In the genomic region with DNA sequence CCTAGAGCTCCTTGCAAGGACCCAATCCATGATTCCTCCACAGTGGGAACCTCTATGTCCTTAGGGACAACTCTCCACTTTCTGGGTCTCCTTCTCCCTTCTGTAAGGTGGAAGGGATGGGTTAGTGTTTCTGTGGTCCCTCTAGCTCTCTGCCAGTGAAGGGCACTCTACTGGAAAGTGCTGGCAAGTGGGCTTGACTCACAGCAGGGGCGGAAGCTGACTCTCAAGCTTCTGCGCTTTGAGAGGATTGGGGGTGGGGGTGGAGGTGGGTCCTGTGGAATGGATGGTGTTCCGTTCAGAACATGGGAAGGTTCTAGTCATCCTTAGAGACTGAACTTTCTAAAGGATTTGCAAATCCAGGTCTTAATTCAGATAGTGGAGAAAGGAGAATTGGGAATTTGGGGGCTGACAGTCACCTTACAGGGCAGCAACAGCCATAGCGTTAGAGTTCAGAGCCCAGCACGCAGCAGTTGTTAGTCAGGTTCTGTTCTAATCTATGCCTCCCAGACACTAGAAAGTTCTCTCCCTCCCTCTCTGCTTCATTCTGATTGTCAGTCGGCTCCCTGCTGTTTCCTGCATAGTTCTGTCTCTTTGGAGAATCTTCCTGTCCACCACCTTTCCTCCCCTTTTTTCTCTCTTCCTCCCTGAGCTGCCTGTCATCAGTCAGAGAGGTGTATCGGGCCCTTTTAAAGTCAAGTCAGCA, we compare ENCODE assay signal across 15 mouse cellular contexts. TPM values are rescaled to one million over a fixed set of nuclear protein-coding genes. Genes with fewer than 3 reads are reported as not detected.
DNase-seq lines count a peak whose midpoint lies in the region; ATAC-seq and TF ChIP-seq lines count a peak whose summit lies in the region.
"Had no signal": no experiment of that assay in that cellular context is flagged by ENCODE, and none has a peak within 500 bp of the region (broad histone marks: within the 10 kb centered on the region; RNA-seq: fewer than 3 reads in every experiment).

No protein-coding gene starts in this region.

- no peak for TF ChIP-seq CTCF in forebrain, postnatal 0 days (IDR thresholded peaks at IDR 0.05; ENCODE audit: low read depth)

- H3K27me3 ChIP-seq in midbrain, embryonic 11.5 days (ENCODE audit: control insufficient read depth, insufficient read depth, low read length) = no peaks in the 10 kb centered on the region
- no peaks in the 10 kb centered on the region for H3K27me3 ChIP-seq in midbrain, embryonic 15.5 days (replicated peaks)
- no peaks in the 10 kb centered on the region for H3K27me3 ChIP-seq in liver, embryonic 16.5 days (ENCODE audit: control insufficient read depth, insufficient read depth, low read depth, low read length)
- no peaks in the 10 kb centered on the region for H3K27me3 ChIP-seq in forebrain, postnatal 0 days (ENCODE audit: insufficient read depth, low read length)
- H3K27me3 ChIP-seq in intestine, embryonic 16.5 days (replicated peaks; ENCODE audit: control insufficient read depth, insufficient read depth, low read length) = no peaks in the 10 kb centered on the region
- H3K27me3 ChIP-seq: embryonic facial prominence, embryonic 12.5 days; hindbrain, embryonic 13.5 days; intestine, embryonic 15.5 days; Patski had no signal

- H3K9me3 ChIP-seq in midbrain, embryonic 11.5 days (ENCODE audit: control insufficient read depth, low read length) = no peaks in the 10 kb centered on the region
- no peaks in the 10 kb centered on the region for H3K9me3 ChIP-seq in midbrain, embryonic 15.5 days
- H3K9me3 ChIP-seq in liver, embryonic 16.5 days (replicated peaks; ENCODE audit: control insufficient read depth, low read length) = no peaks in the 10 kb centered on the region
- H3K9me3 ChIP-seq in forebrain, postnatal 0 days (ENCODE audit: low read length) = no peaks in the 10 kb centered on the region
- no peaks in the 10 kb centered on the region for H3K9me3 ChIP-seq in intestine, embryonic 16.5 days (ENCODE audit: control insufficient read depth, low read length)
- H3K9me3 ChIP-seq: embryonic facial prominence, embryonic 12.5 days; hindbrain, embryonic 13.5 days; intestine, embryonic 15.5 days had no signal

- DNase-seq in cerebellum, postnatal 14 days = peak; percentile 25 to 57
- no peak for DNase-seq in cerebellum, adult 9-10 months
- peak; percentile 45 for DNase-seq in midbrain, embryonic 11.5 days (ENCODE audit: low spot score, missing footprints)
- no peak for DNase-seq in forebrain, postnatal 0 days
- DNase-seq: cerebellum, adult 9-11 months; lung, postnatal 4 days; retina, postnatal 1 day had no signal

- no peak overlapping the region for H3K4me3 ChIP-seq in midbrain, embryonic 11.5 days (ENCODE audit: low read depth, low read length)
- H3K4me3 ChIP-seq in midbrain, embryonic 15.5 days = no peak overlapping the region
- no peak overlapping the region for H3K4me3 ChIP-seq in liver, embryonic 16.5 days (ENCODE audit: low read depth, low read length)
- H3K4me3 ChIP-seq in forebrain, postnatal 0 days (ENCODE audit: low read depth, low read length) = no peak overlapping the region
- H3K4me3 ChIP-seq in intestine, embryonic 16.5 days (ENCODE audit: low read length) = no peak overlapping the region
- H3K4me3 ChIP-seq: embryonic facial prominence, embryonic 12.5 days; hindbrain, embryonic 13.5 days; intestine, embryonic 15.5 days had no signal

- no peaks in the 10 kb centered on the region for H3K36me3 ChIP-seq in midbrain, embryonic 11.5 days (ENCODE audit: control insufficient read depth, insufficient read depth, low read length)
- H3K36me3 ChIP-seq in midbrain, embryonic 15.5 days (replicated peaks) = peaks cover 13% of the 10 kb centered on the region; the same call in 1 of the 2 replicates
- no peaks in the 10 kb centered on the region for H3K36me3 ChIP-seq in liver, embryonic 16.5 days (ENCODE audit: control insufficient read depth, insufficient read depth)
- peaks cover 31% of the 10 kb centered on the region for H3K36me3 ChIP-seq in forebrain, postnatal 0 days (ENCODE audit: insufficient read depth)
- no peaks in the 10 kb centered on the region for H3K36me3 ChIP-seq in intestine, embryonic 16.5 days (ENCODE audit: control insufficient read depth, insufficient read depth, low read length)
- H3K36me3 ChIP-seq: embryonic facial prominence, embryonic 12.5 days; intestine, embryonic 15.5 days had no signal

- H3K27ac ChIP-seq in midbrain, embryonic 11.5 days (ENCODE audit: low read depth, low read length) = no peak overlapping the region
- no peak overlapping the region for H3K27ac ChIP-seq in midbrain, embryonic 15.5 days
- H3K27ac ChIP-seq in liver, embryonic 16.5 days (ENCODE audit: low read length) = peak overlapping the region; percentile 64
- H3K27ac ChIP-seq in forebrain, postnatal 0 days (ENCODE audit: low read depth, low read length) = no peak overlapping the region
- no peak overlapping the region for H3K27ac ChIP-seq in intestine, embryonic 16.5 days (ENCODE audit: low read length)
- H3K27ac ChIP-seq: embryonic facial prominence, embryonic 12.5 days; hindbrain, embryonic 13.5 days; intestine, embryonic 15.5 days had no signal

- no peaks in the 10 kb centered on the region for H3K4me1 ChIP-seq in midbrain, embryonic 11.5 days (ENCODE audit: control insufficient read depth, insufficient read depth, low read length)
- no peaks in the 10 kb centered on the region for H3K4me1 ChIP-seq in midbrain, embryonic 15.5 days
- H3K4me1 ChIP-seq in liver, embryonic 16.5 days (ENCODE audit: control insufficient read depth, low read depth, low read length) = peaks cover 26% of the 10 kb centered on the region
- H3K4me1 ChIP-seq in forebrain, postnatal 0 days (ENCODE audit: insufficient read depth) = no peaks in the 10 kb centered on the region
- no peaks in the 10 kb centered on the region for H3K4me1 ChIP-seq in intestine, embryonic 16.5 days (ENCODE audit: control insufficient read depth, insufficient read depth, low read length)
- H3K4me1 ChIP-seq: embryonic facial prominence, embryonic 12.5 days; intestine, embryonic 15.5 days had no signal

- ATAC-seq in midbrain, embryonic 11.5 days (ENCODE audit: low FRiP score) = no peak
- no peak for ATAC-seq in midbrain, embryonic 15.5 days (replicated peaks)
- peak; percentile 80 for ATAC-seq in erythroblast, adult 5-6 weeks (replicated peaks; ENCODE audit: low FRiP score, poor library complexity, severe bottlenecking)
- ATAC-seq in liver, embryonic 16.5 days (ENCODE audit: low read depth) = peak; percentile 90
- no peak for ATAC-seq in forebrain, postnatal 0 days
- no peak for ATAC-seq in intestine, embryonic 16.5 days
- ATAC-seq: intestine, embryonic 15.5 days; Patski had no signal

- H3K9ac ChIP-seq in midbrain, embryonic 11.5 days (ENCODE audit: low read length) = no peak overlapping the region
- no peak overlapping the region for H3K9ac ChIP-seq in midbrain, embryonic 15.5 days
- peak overlapping the region; percentile 32 for H3K9ac ChIP-seq in liver, embryonic 16.5 days (ENCODE audit: low read depth, low read length)
- H3K9ac ChIP-seq in forebrain, postnatal 0 days = no peak overlapping the region
- H3K9ac ChIP-seq in intestine, embryonic 16.5 days (ENCODE audit: low read depth, low read length) = no peak overlapping the region
- H3K9ac ChIP-seq: embryonic facial prominence, embryonic 12.5 days; hindbrain, embryonic 13.5 days; intestine, embryonic 15.5 days had no signal

- WGBS in midbrain, embryonic 11.5 days = 63% methylated on average over 7 of the region's 7 CpGs
- WGBS in midbrain, embryonic 15.5 days = 65% methylated on average over 7 of the region's 7 CpGs
- 29% methylated on average over 7 of the region's 7 CpGs for WGBS in liver, embryonic 16.5 days (ENCODE audit: insufficient replicate concordance)
- 68% methylated on average over 7 of the region's 7 CpGs for WGBS in forebrain, postnatal 0 days
- WGBS in intestine, embryonic 16.5 days = 63% methylated on average over 7 of the region's 7 CpGs

- H3K4me2 ChIP-seq in midbrain, embryonic 11.5 days = no peak overlapping the region
- no peak overlapping the region for H3K4me2 ChIP-seq in midbrain, embryonic 15.5 days
- peak overlapping the region; percentile 29 for H3K4me2 ChIP-seq in liver, embryonic 16.5 days (ENCODE audit: low read depth, low read length)
- no peak overlapping the region for H3K4me2 ChIP-seq in forebrain, postnatal 0 days (ENCODE audit: low read depth)
- no peak overlapping the region for H3K4me2 ChIP-seq in intestine, embryonic 16.5 days (ENCODE audit: low read depth, low read length)
- H3K4me2 ChIP-seq: embryonic facial prominence, embryonic 12.5 days; hindbrain, embryonic 13.5 days; intestine, embryonic 15.5 days had no signal

RNA-seq across cellular contexts. Expression of a gene that starts 25.6 kb away (rescaled TPM):
- 58.0 and 58.2 TPM in 2 replicates for polyA plus RNA-seq in midbrain, embryonic 11.5 days (2014; fragmentation: Nextera tagmentation; extraction: Ambion mirVana)
- polyA plus RNA-seq in midbrain, embryonic 15.5 days (2015; fragmentation: Nextera tagmentation; extraction: Ambion mirVana) = 35.6 and 40.2 TPM in 2 replicates
- 1.5 and 9.8 TPM in 2 replicates for total RNA-seq in erythroblast, adult 5-6 weeks (2015; ENCODE audit: low replicate concordance)
- total RNA-seq in erythroblast, adult 5-6 weeks (2017; ENCODE audit: low replicate concordance) = 4.0 and 16.1 TPM in 2 replicates
- 51.1 and 55.0 TPM in 2 replicates for polyA plus RNA-seq in liver, embryonic 16.5 days (2015; fragmentation: Nextera tagmentation; extraction: Ambion mirVana)
- 8.3 and 9.4 TPM in 2 replicates for total RNA-seq in forebrain, postnatal 0 days (2014; rRNA removed)
- 55.7 and 59.8 TPM in 2 replicates for polyA plus RNA-seq in forebrain, postnatal 0 days (2015; fragmentation: Nextera tagmentation; extraction: Ambion mirVana)
- polyA plus RNA-seq in intestine, embryonic 16.5 days (2015; fragmentation: Nextera tagmentation; extraction: Ambion mirVana) = 66.5 and 77.4 TPM in 2 replicates

RNA-seq across cellular contexts. Expression of a gene that starts 30.0 kb away (rescaled TPM):
- polyA plus RNA-seq in midbrain, embryonic 11.5 days (2014; fragmentation: Nextera tagmentation; extraction: Ambion mirVana) = 186 and 205 TPM in 2 replicates
- polyA plus RNA-seq in midbrain, embryonic 15.5 days (2015; fragmentation: Nextera tagmentation; extraction: Ambion mirVana) = 158 and 160 TPM in 2 replicates
- 50.5 and 60.8 TPM in 2 replicates for total RNA-seq in erythroblast, adult 5-6 weeks (2015; ENCODE audit: low replicate concordance)
- 40.0 and 44.0 TPM in 2 replicates for total RNA-seq in erythroblast, adult 5-6 weeks (2017; ENCODE audit: low replicate concordance)
- polyA plus RNA-seq in liver, embryonic 16.5 days (2015; fragmentation: Nextera tagmentation; extraction: Ambion mirVana) = 111 and 113 TPM in 2 replicates
- total RNA-seq in forebrain, postnatal 0 days (2014; rRNA removed) = 120 TPM in 2 replicates
- 136 and 142 TPM in 2 replicates for polyA plus RNA-seq in forebrain, postnatal 0 days (2015; fragmentation: Nextera tagmentation; extraction: Ambion mirVana)
- 268 TPM in 2 replicates for polyA plus RNA-seq in intestine, embryonic 16.5 days (2015; fragmentation: Nextera tagmentation; extraction: Ambion mirVana)

Comparison
In these comparisons a context has a peak if more than half of its experiments do, and no peak if none do; other contexts are left out.
1. DNase-seq: peak in cerebellum, postnatal 14 days (2 of 2) and midbrain, embryonic 11.5 days (single experiment); none in cerebellum, adult 9-10 months (single experiment) and forebrain, postnatal 0 days (single experiment).
2. ATAC-seq: peak in erythroblast, adult 5-6 weeks (single experiment) and liver, embryonic 16.5 days (single experiment); none in midbrain, embryonic 11.5 days (single experiment), midbrain, embryonic 15.5 days (single experiment), forebrain, postnatal 0 days (single experiment) and intestine, embryonic 16.5 days (single experiment).